In the genomic region with DNA sequence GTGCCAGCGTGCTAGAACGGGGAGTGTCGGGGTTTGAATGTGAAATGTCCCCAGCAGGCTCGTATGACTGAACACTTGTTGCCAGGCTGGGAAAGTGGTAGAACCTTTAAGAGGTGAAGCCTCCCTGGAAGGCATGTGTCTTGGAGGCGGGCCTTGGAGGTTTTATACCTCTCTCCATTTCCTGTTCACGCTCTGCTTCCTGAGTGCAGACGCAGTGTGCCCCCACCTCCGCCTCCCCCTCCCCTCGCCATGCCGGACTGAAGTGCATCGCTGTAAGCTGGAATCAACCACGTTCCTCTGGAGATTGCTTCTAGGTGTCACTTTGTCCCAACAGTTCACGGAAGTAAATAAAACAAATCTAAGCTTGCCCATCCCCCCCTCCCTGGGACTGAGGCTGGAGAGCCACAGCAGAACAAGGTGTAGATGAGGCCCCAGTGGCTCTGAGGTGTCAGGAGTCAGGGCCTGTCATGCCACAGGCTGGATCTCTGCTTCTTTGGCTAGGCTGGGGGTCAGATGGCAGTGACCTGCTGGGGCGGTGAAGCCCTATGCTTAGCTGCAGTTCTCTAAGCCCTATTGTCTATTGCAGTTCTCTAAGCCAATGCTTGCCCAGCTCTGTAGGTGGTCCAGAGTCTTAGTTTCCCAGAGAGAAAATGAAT, we compare ENCODE assay signal across 13 mouse cellular contexts. TPM values are rescaled to one million over a fixed set of nuclear protein-coding genes. Genes with fewer than 3 reads are reported as not detected.
DNase-seq lines count a peak whose midpoint lies in the region; ATAC-seq and TF ChIP-seq lines count a peak whose summit lies in the region.
"Had no signal": no experiment of that assay in that cellular context is flagged by ENCODE, and none has a peak within 500 bp of the region (broad histone marks: within the 10 kb centered on the region; RNA-seq: fewer than 3 reads in every experiment).

No protein-coding gene starts in this region.

- WGBS in kidney, embryonic 14.5 days, result 13% methylated on average over 14 of the region's 14 CpGs
- WGBS in thymus, adult 2 months, result 13% methylated on average over 14 of the region's 14 CpGs

- no peak for TF ChIP-seq CTCF in thymus, adult 2 months (IDR thresholded peaks at IDR 0.05; ENCODE audit: borderline replicate concordance, control insufficient read depth, extremely low read depth, insufficient read depth, low read length, poor library complexity)

- DNase-seq in kidney, postnatal 14 days, result no peak
- DNase-seq in thymus, adult 2 months, result peak; percentile 37
- no peak for DNase-seq in thymus, adult 18-20 months
- peak; percentile 33 to 59 for DNase-seq in kidney, postnatal 4 days
- peak; percentile 26 to 33 for DNase-seq in thymus, postnatal 36 days
- no peak for DNase-seq in adrenal gland, postnatal 14 days
- no peak for DNase-seq in urinary bladder, adult 18-20 months (ENCODE audit: low spot score in 2 of 2)

- no peaks in the 10 kb centered on the region for H3K36me3 ChIP-seq in kidney, embryonic 14.5 days (ENCODE audit: control insufficient read depth, insufficient read depth, low read length)
- H3K36me3 ChIP-seq in thymus, adult 2 months (ENCODE audit: control insufficient read depth, insufficient read depth, low read length), result no peaks in the 10 kb centered on the region
- H3K36me3 ChIP-seq: heart, embryonic 13.5 days; liver, embryonic 12.5 days had no signal

- H3K9me3 ChIP-seq in kidney, embryonic 14.5 days (ENCODE audit: control insufficient read depth, low read length), result no peaks in the 10 kb centered on the region
- H3K9me3 ChIP-seq: heart, embryonic 13.5 days; liver, embryonic 12.5 days had no signal

- ATAC-seq in kidney, embryonic 14.5 days (ENCODE audit: low FRiP score, low TSS enrichment), result no peak
- ATAC-seq: liver, embryonic 12.5 days had no signal

- no peak overlapping the region for H3K27ac ChIP-seq in kidney, embryonic 14.5 days (ENCODE audit: low read depth, low read length)
- H3K27ac ChIP-seq in thymus, adult 2 months (ENCODE audit: control insufficient read depth, insufficient read depth, low read length), result no peak overlapping the region
- H3K27ac ChIP-seq: heart, embryonic 13.5 days; liver, embryonic 12.5 days had no signal

- H3K4me1 ChIP-seq in kidney, embryonic 14.5 days (ENCODE audit: control insufficient read depth, insufficient read depth, low read length), result peaks cover 4% of the 10 kb centered on the region; the same call in 1 of the 2 replicates
- H3K4me1 ChIP-seq in thymus, adult 2 months (replicated peaks; ENCODE audit: control insufficient read depth, insufficient read depth, low read length), result peaks cover 8% of the 10 kb centered on the region
- H3K4me1 ChIP-seq: heart, embryonic 13.5 days; liver, embryonic 12.5 days had no signal

- H3K9ac ChIP-seq in kidney, embryonic 14.5 days (ENCODE audit: low read depth, low read length), result no peak overlapping the region; the same call in 1 of the 2 replicates
- H3K9ac ChIP-seq: heart, embryonic 13.5 days; liver, embryonic 12.5 days had no signal

- H3K4me2 ChIP-seq in kidney, embryonic 14.5 days (replicated peaks; ENCODE audit: low read depth, low read length), result peak overlapping the region; percentile 28; the same call in 1 of the 2 replicates
- H3K4me2 ChIP-seq: heart, embryonic 13.5 days; liver, embryonic 12.5 days had no signal

- 0 out of 2 replicates have a peak, but pooled peaks have one; percentile 16 for TF ChIP-seq POLR2A in thymus, adult 2 months (IDR thresholded peaks at IDR 0.05; ENCODE audit: control insufficient read depth, extremely low read depth, insufficient read depth, low read length, poor library complexity)

- H3K4me3 ChIP-seq in kidney, embryonic 14.5 days (ENCODE audit: low read length), result no peak overlapping the region
- H3K4me3 ChIP-seq in thymus, adult 2 months (ENCODE audit: control insufficient read depth, insufficient read depth, low read length), result peak overlapping the region; percentile 2; the same call in 1 of the 2 replicates
- H3K4me3 ChIP-seq: heart, embryonic 13.5 days; liver, embryonic 12.5 days had no signal

- H3K27me3 ChIP-seq in kidney, embryonic 14.5 days (ENCODE audit: control insufficient read depth, insufficient read depth, low read length), result no peaks in the 10 kb centered on the region; the same call in 1 of the 2 replicates
- H3K27me3 ChIP-seq in thymus, adult 2 months (ENCODE audit: control insufficient read depth, insufficient read depth, low read length), result no peaks in the 10 kb centered on the region

RNA-seq across cellular contexts. Expression of a gene that starts 18.0 kb away (rescaled TPM):
- polyA plus RNA-seq in kidney, embryonic 14.5 days (2014; fragmentation: Nextera tagmentation; extraction: Ambion mirVana), result not detected in 2 replicates
- 0.07 TPM in 1 of 2 replicates, not detected in the other for polyA plus RNA-seq in thymus, adult 2 months (2012; rRNA removed)
- total RNA-seq in adrenal gland, postnatal 14 days (2021), result not detected in 2 replicates
- total RNA-seq: common myeloid progenitor, adult 5-6 weeks; midbrain, postnatal 0 days had no signal
- polyA plus RNA-seq: heart, embryonic 13.5 days; large intestine, adult 2 months; liver, embryonic 12.5 days had no signal

RNA-seq across cellular contexts. Expression of a gene that starts 36.6 kb away (rescaled TPM):
- 8.2 and 9.0 TPM in 2 replicates for polyA plus RNA-seq in kidney, embryonic 14.5 days (2014; fragmentation: Nextera tagmentation; extraction: Ambion mirVana)
- polyA plus RNA-seq in thymus, adult 2 months (2012; rRNA removed), result 0.05 and 0.67 TPM in 2 replicates
- total RNA-seq in adrenal gland, postnatal 14 days (2021), result 1.3 and 4.4 TPM in 2 replicates

Comparison
In these comparisons a context has a peak if more than half of its experiments do, and no peak if none do; other contexts are left out.
1. DNase-seq: peak in thymus, adult 2 months (single experiment), kidney, postnatal 4 days (2 of 2) and thymus, postnatal 36 days (2 of 2); none in kidney, postnatal 14 days (single experiment), thymus, adult 18-20 months (0 of 2), adrenal gland, postnatal 14 days (single experiment) and urinary bladder, adult 18-20 months (0 of 2).